In the genomic region with DNA sequence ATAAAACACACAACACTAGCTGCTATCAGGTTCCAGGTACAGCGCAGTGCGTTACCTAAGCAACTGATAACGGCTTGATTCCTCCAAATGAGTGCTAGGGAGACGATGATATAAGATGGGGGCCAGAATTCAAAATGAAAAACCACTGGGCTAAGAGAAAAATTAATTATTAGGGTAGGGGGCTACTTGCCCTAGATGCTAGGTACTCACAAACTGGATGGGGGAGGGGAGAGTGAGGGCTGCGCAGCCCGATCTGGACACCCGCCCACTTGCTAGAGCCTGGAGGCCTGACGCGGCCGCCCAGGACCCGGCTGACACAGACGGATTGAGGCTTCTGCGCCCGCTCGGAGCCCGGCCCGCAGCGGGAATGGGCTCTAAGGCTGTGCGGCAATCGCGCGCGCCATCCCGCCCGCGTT, we compare ENCODE assay signal across 8 mouse cellular contexts. TPM values are rescaled to one million over a fixed set of nuclear protein-coding genes. Genes with fewer than 3 reads are reported as not detected.
DNase-seq lines count a peak whose midpoint lies in the region; ATAC-seq and TF ChIP-seq lines count a peak whose summit lies in the region.

No protein-coding gene starts in this region.

- H3K79me2 ChIP-seq in CH12.LX (replicated peaks; ENCODE audit: control insufficient read depth, extremely low read depth, insufficient read depth, poor library complexity, severe bottlenecking): peaks cover 73% of the 10 kb centered on the region

- peak overlapping the region; percentile 98 for H3K4me3 ChIP-seq in kidney, embryonic 14.5 days (ENCODE audit: low read length)
- peak overlapping the region; percentile 75 to 99 (median 76) for H3K4me3 ChIP-seq in CH12.LX (replicated peaks in 1 of 3; ENCODE audit: low read depth in 2 of 3, low read length in 2 of 3, poor library complexity in 1 of 3)
- H3K4me3 ChIP-seq in forebrain, postnatal 0 days (ENCODE audit: low read depth, low read length): peak overlapping the region; percentile 95
- H3K4me3 ChIP-seq in liver, embryonic 12.5 days: peak overlapping the region; percentile 96

- dilution Hi-C loops in CH12.LX (cut with MboI; ENCODE audit: extremely low pct_ligation_motif_present, extremely low pct_unique_long_range_greater_than_20kb, low sequenced_read_pairs): no loop called here

- no peak for TF ChIP-seq CTCF in CH12.LX (conservative IDR thresholded peaks at IDR 0.05 in 1 of 2, IDR thresholded peaks at IDR 0.05 in 1 of 2; ENCODE audit: low read depth in 2 of 2, low read length in 2 of 2)
- TF ChIP-seq CTCF in forebrain, postnatal 0 days (IDR thresholded peaks at IDR 0.05; ENCODE audit: low read depth): no peak

- peak; percentile 17 for ATAC-seq in kidney, embryonic 14.5 days (ENCODE audit: low FRiP score, low TSS enrichment)
- ATAC-seq in forebrain, postnatal 0 days: peak; percentile 38
- peak; percentile 38 for ATAC-seq in liver, embryonic 12.5 days

- H3K9me3 ChIP-seq in kidney, embryonic 14.5 days (ENCODE audit: control insufficient read depth, low read length): no peaks in the 10 kb centered on the region
- no peaks in the 10 kb centered on the region for H3K9me3 ChIP-seq in CH12.LX (replicated peaks; ENCODE audit: low read length)
- H3K9me3 ChIP-seq in forebrain, postnatal 0 days (ENCODE audit: low read length): no peaks in the 10 kb centered on the region
- no peaks in the 10 kb centered on the region for H3K9me3 ChIP-seq in liver, embryonic 12.5 days (replicated peaks)

- no peak for TF ChIP-seq POLR2A in CH12.LX (IDR thresholded peaks at IDR 0.05; ENCODE audit: low read depth, low read length)

- H3K4me2 ChIP-seq in kidney, embryonic 14.5 days (replicated peaks; ENCODE audit: low read depth, low read length): peak overlapping the region; percentile 73
- peak overlapping the region; percentile 88 for H3K4me2 ChIP-seq in CH12.LX (ENCODE audit: insufficient read depth, low read depth, poor library complexity, severe bottlenecking)
- peak overlapping the region; percentile 92 for H3K4me2 ChIP-seq in forebrain, postnatal 0 days (ENCODE audit: low read depth)
- peak overlapping the region; percentile 94 for H3K4me2 ChIP-seq in liver, embryonic 12.5 days

- no peak for TF ChIP-seq RAD21 in CH12.LX (IDR thresholded peaks at IDR 0.05; ENCODE audit: low read depth, low read length)

- peaks cover 38% of the 10 kb centered on the region for H3K4me1 ChIP-seq in kidney, embryonic 14.5 days (ENCODE audit: control insufficient read depth, insufficient read depth, low read length)
- H3K4me1 ChIP-seq in CH12.LX (ENCODE audit: control insufficient read depth in 1 of 2, insufficient read depth in 2 of 2): peaks cover 0 to 47% of the 10 kb centered on the region in 2 experiments; a peak in 2 of 4 replicates
- peaks cover 16% of the 10 kb centered on the region for H3K4me1 ChIP-seq in forebrain, postnatal 0 days (ENCODE audit: insufficient read depth)
- H3K4me1 ChIP-seq in liver, embryonic 12.5 days: peaks cover 69% of the 10 kb centered on the region

- no peaks in the 10 kb centered on the region for H3K36me3 ChIP-seq in kidney, embryonic 14.5 days (ENCODE audit: control insufficient read depth, insufficient read depth, low read length)
- peaks cover 0 to 10% of the 10 kb centered on the region in 2 experiments for H3K36me3 ChIP-seq in CH12.LX (replicated peaks in 1 of 2; ENCODE audit: control insufficient read depth in 1 of 2, insufficient read depth in 1 of 2, low read length in 1 of 2)
- no peaks in the 10 kb centered on the region for H3K36me3 ChIP-seq in forebrain, postnatal 0 days (ENCODE audit: insufficient read depth)
- peaks cover 4% of the 10 kb centered on the region; the same call in 1 of the 2 replicates for H3K36me3 ChIP-seq in liver, embryonic 12.5 days

- H3K27me3 ChIP-seq in kidney, embryonic 14.5 days (ENCODE audit: control insufficient read depth, insufficient read depth, low read length): no peaks in the 10 kb centered on the region
- no peaks in the 10 kb centered on the region for H3K27me3 ChIP-seq in CH12.LX (replicated peaks)
- H3K27me3 ChIP-seq in forebrain, postnatal 0 days (ENCODE audit: insufficient read depth, low read length): no peaks in the 10 kb centered on the region
- H3K27me3 ChIP-seq in liver, embryonic 12.5 days (replicated peaks): no peaks in the 10 kb centered on the region

- in situ Hi-C loops in CH12.LX (cut with MboI; ENCODE audit: low pct_ligation_motif_present, low pct_unique_long_range_greater_than_20kb, low sequenced_read_pairs): loop anchor here (10.0 kb wide), 1 partner anchor 226 kb away; no protein-coding TSS in a partner anchor

- no peak for DNase-seq in kidney, adult 18-20 months
- no peak for DNase-seq in CH12.LX (ENCODE audit: extremely low read depth)
- DNase-seq in brain, adult 2 months (ENCODE audit: low read depth, low spot score): peak; percentile 79
- DNase-seq in forebrain, postnatal 0 days: peak; percentile 74
- DNase-seq in right cerebral cortex, postnatal 4 days: peak; percentile 72
- no peak for DNase-seq in ovary, postnatal 36 days (ENCODE audit: low spot score)

- H3K9ac ChIP-seq in kidney, embryonic 14.5 days (ENCODE audit: low read depth, low read length): peak overlapping the region; percentile 99
- peak overlapping the region; percentile 96 for H3K9ac ChIP-seq in CH12.LX (ENCODE audit: insufficient read depth, low read depth)
- peak overlapping the region; percentile 100 for H3K9ac ChIP-seq in forebrain, postnatal 0 days
- peak overlapping the region; percentile 99 for H3K9ac ChIP-seq in liver, embryonic 12.5 days

- TF ChIP-seq EP300 in CH12.LX (IDR thresholded peaks at IDR 0.05; ENCODE audit: low read length): no peak

- peak overlapping the region; percentile 100 for H3K27ac ChIP-seq in kidney, embryonic 14.5 days (ENCODE audit: low read depth, low read length)
- peak overlapping the region; percentile 98 for H3K27ac ChIP-seq in CH12.LX (ENCODE audit: insufficient read depth, low read depth)
- peak overlapping the region; percentile 99 for H3K27ac ChIP-seq in forebrain, postnatal 0 days (ENCODE audit: low read depth, low read length)
- H3K27ac ChIP-seq in liver, embryonic 12.5 days: peak overlapping the region; percentile 99

- under 1% methylated on average over 26 of the region's 26 CpGs for WGBS in kidney, embryonic 14.5 days
- WGBS in forebrain, postnatal 0 days: under 1% methylated on average over 19 of the region's 26 CpGs
- WGBS in liver, embryonic 12.5 days (ENCODE audit: insufficient replicate concordance): 0% methylated on average over 26 of the region's 26 CpGs

TF ChIP-seq in CH12.LX, 34 proteins besides CTCF, POLR2A, EP300 and RAD21 (continues in another document):
- TF ChIP-seq TCF12 (IDR thresholded peaks at IDR 0.05; ENCODE audit: low read depth, low read length) (no peak), GABPA (IDR thresholded peaks at IDR 0.05; ENCODE audit: insufficient replicate concordance, low read depth, low read length) (no peak), USF2 (conservative IDR thresholded peaks at IDR 0.05; ENCODE audit: low read depth, low read length) (no peak), ZKSCAN1 (IDR thresholded peaks at IDR 0.05; ENCODE audit: borderline replicate concordance, low read depth, low read length) (no peak), MAZ (IDR thresholded peaks at IDR 0.05; ENCODE audit: low read depth, low read length) (0 out of 2 replicates have a peak, but pooled peaks have one; percentile 34)

RNA-seq across cellular contexts. Expression of gene Zbtb25, which starts 0.6 kb away (rescaled TPM):
- 19.9 and 20.5 TPM in 2 replicates for polyA plus RNA-seq in kidney, embryonic 14.5 days (2014; fragmentation: Nextera tagmentation; extraction: Ambion mirVana)
- total RNA-seq in CH12.LX (2012; rRNA removed): 7.3 TPM in 2 replicates
- 6.6 and 7.2 TPM in 2 replicates for total RNA-seq in CH12.LX (2014; rRNA removed)
- 8.5 and 18.7 TPM in 2 replicates for polyA plus RNA-seq in CH12.LX (2012; ENCODE audit: insufficient read length, low read depth)
- total RNA-seq in forebrain, postnatal 0 days (2014; rRNA removed): 15.0 and 25.8 TPM in 2 replicates
- 13.0 and 13.2 TPM in 2 replicates for polyA plus RNA-seq in forebrain, postnatal 0 days (2015; fragmentation: Nextera tagmentation; extraction: Ambion mirVana)
- polyA plus RNA-seq in liver, embryonic 12.5 days (2016; fragmentation: Nextera tagmentation; extraction: Ambion mirVana): 10.3 and 10.8 TPM in 2 replicates

RNA-seq across cellular contexts. Expression of gene Zbtb1, which starts 1.3 kb away (rescaled TPM):
- polyA plus RNA-seq in kidney, embryonic 14.5 days (2014; fragmentation: Nextera tagmentation; extraction: Ambion mirVana): 8.3 and 12.5 TPM in 2 replicates
- 6.4 and 7.5 TPM in 2 replicates for total RNA-seq in CH12.LX (2012; rRNA removed)
- 22.0 and 24.9 TPM in 2 replicates for total RNA-seq in CH12.LX (2014; rRNA removed)
- polyA plus RNA-seq in CH12.LX (2012; ENCODE audit: insufficient read length, low read depth): 16.0 and 17.1 TPM in 2 replicates
- total RNA-seq in forebrain, postnatal 0 days (2014; rRNA removed): 3.1 and 3.5 TPM in 2 replicates
- polyA plus RNA-seq in forebrain, postnatal 0 days (2015; fragmentation: Nextera tagmentation; extraction: Ambion mirVana): 1.5 and 2.0 TPM in 2 replicates
- polyA plus RNA-seq in liver, embryonic 12.5 days (2016; fragmentation: Nextera tagmentation; extraction: Ambion mirVana): 7.3 and 8.2 TPM in 2 replicates

RNA-seq across cellular contexts. Expression of gene Hspa2, which starts 35.2 kb away (rescaled TPM):
- 5.4 and 7.7 TPM in 2 replicates for polyA plus RNA-seq in kidney, embryonic 14.5 days (2014; fragmentation: Nextera tagmentation; extraction: Ambion mirVana)
- total RNA-seq in CH12.LX (2012; rRNA removed) (4.7 and 5.3 TPM in 2 replicates), CH12.LX (2014; rRNA removed) (3.4 and 3.6 TPM in 2 replicates)
- polyA plus RNA-seq in CH12.LX (2012; ENCODE audit: insufficient read length, low read depth): 3.4 and 3.8 TPM in 2 replicates
- total RNA-seq in forebrain, postnatal 0 days (2014; rRNA removed): 6.5 and 10.6 TPM in 2 replicates
- 8.4 and 11.6 TPM in 2 replicates for polyA plus RNA-seq in forebrain, postnatal 0 days (2015; fragmentation: Nextera tagmentation; extraction: Ambion mirVana)
- polyA plus RNA-seq in liver, embryonic 12.5 days (2016; fragmentation: Nextera tagmentation; extraction: Ambion mirVana): 2.1 and 2.9 TPM in 2 replicates

RNA-seq across cellular contexts. Expression of gene Akap5, which starts 44.1 kb away (rescaled TPM):
- polyA plus RNA-seq in kidney, embryonic 14.5 days (2014; fragmentation: Nextera tagmentation; extraction: Ambion mirVana): 0.96 and 1.7 TPM in 2 replicates
- total RNA-seq in CH12.LX (2012; rRNA removed): 0.38 and 0.67 TPM in 2 replicates
- total RNA-seq in CH12.LX (2014; rRNA removed): 0.27 and 0.32 TPM in 2 replicates
- 0.76 and 0.89 TPM in 2 replicates for polyA plus RNA-seq in CH12.LX (2012; ENCODE audit: insufficient read length, low read depth)
- 18.9 and 24.7 TPM in 2 replicates for total RNA-seq in forebrain, postnatal 0 days (2014; rRNA removed)
- polyA plus RNA-seq in forebrain, postnatal 0 days (2015; fragmentation: Nextera tagmentation; extraction: Ambion mirVana): 5.3 and 11.0 TPM in 2 replicates
- 0.98 and 1.0 TPM in 2 replicates for polyA plus RNA-seq in liver, embryonic 12.5 days (2016; fragmentation: Nextera tagmentation; extraction: Ambion mirVana)

RNA-seq across cellular contexts. Expression of gene Ppp1r36, which starts 48.5 kb away (rescaled TPM):
- 3.4 and 3.9 TPM in 2 replicates for polyA plus RNA-seq in kidney, embryonic 14.5 days (2014; fragmentation: Nextera tagmentation; extraction: Ambion mirVana)
- total RNA-seq in CH12.LX (2012; rRNA removed) (not detected in 2 replicates), CH12.LX (2014; rRNA removed) (not detected in 2 replicates)
- polyA plus RNA-seq in CH12.LX (2012; ENCODE audit: insufficient read length, low read depth): not detected in 2 replicates
- 1.1 and 1.8 TPM in 2 replicates for total RNA-seq in forebrain, postnatal 0 days (2014; rRNA removed)
- polyA plus RNA-seq in forebrain, postnatal 0 days (2015; fragmentation: Nextera tagmentation; extraction: Ambion mirVana): 2.2 and 2.7 TPM in 2 replicates
- polyA plus RNA-seq in liver, embryonic 12.5 days (2016; fragmentation: Nextera tagmentation; extraction: Ambion mirVana): 0.18 and 0.29 TPM in 2 replicates

Comparison
In these comparisons a context has a peak if more than half of its experiments do, and no peak if none do; other contexts are left out.
1. DNase-seq: peak in brain, adult 2 months (single experiment), forebrain, postnatal 0 days (single experiment) and right cerebral cortex, postnatal 4 days (single experiment); none in kidney, adult 18-20 months (single experiment), CH12.LX (single experiment) and ovary, postnatal 36 days (single experiment).
2. Peak in every context shown above with its lines, with median percentiles within 50 percentile points of each other: ATAC-seq, H3K27ac ChIP-seq, H3K4me2 ChIP-seq, H3K4me3 ChIP-seq and H3K9ac ChIP-seq.